Comparison of ENCODE assay signal across 8 mouse cellular contexts in genomic region chr7:83878676-83879448, GRCm38 (mm10). TPM values are rescaled to one million over a fixed set of nuclear protein-coding genes. Genes with fewer than 3 reads are reported as not detected.
DNase-seq lines count a peak whose midpoint lies in the region; ATAC-seq and TF ChIP-seq lines count a peak whose summit lies in the region.

No protein-coding gene starts in this region.

- H3K9me3 ChIP-seq in heart, embryonic 15.5 days (replicated peaks), result no peaks in the 10 kb centered on the region
- no peaks in the 10 kb centered on the region for H3K9me3 ChIP-seq in forebrain, postnatal 0 days (ENCODE audit: low read length)
- no peaks in the 10 kb centered on the region for H3K9me3 ChIP-seq in limb, embryonic 13.5 days

- no peak for TF ChIP-seq CTCF in forebrain, postnatal 0 days (IDR thresholded peaks at IDR 0.05; ENCODE audit: low read depth)

- intact Hi-C loops in heart, postnatal 25 days (cut with DNase I), result no loop called here

- WGBS in heart, embryonic 15.5 days, result 35% methylated on average over 5 of the region's 5 CpGs
- WGBS in forebrain, postnatal 0 days, result 4% methylated on average over 5 of the region's 5 CpGs
- 23% methylated on average over 5 of the region's 5 CpGs for WGBS in limb, embryonic 13.5 days

- no peak for ATAC-seq in heart, embryonic 15.5 days (replicated peaks; ENCODE audit: insufficient number of reproducible peaks, insufficient read depth, low FRiP score, low read depth)
- ATAC-seq in forebrain, postnatal 0 days, result no peak
- no peak for ATAC-seq in limb, embryonic 13.5 days (ENCODE audit: low FRiP score, low read depth)
- ATAC-seq in activated CD4-positive, CD25-positive, alpha-beta regulatory T cell, adult 4 months, result no peak

- DNase-seq in heart, postnatal 25 days (ENCODE audit: low spot score), result no peak
- DNase-seq in Muller cell, postnatal 12 days (ENCODE audit: inconsistent ontology term), result peak; percentile 85
- DNase-seq in forebrain, postnatal 0 days, result no peak
- peak; percentile 40 for DNase-seq in yolk sac, embryonic 10.5 days (ENCODE audit: low spot score)
- no peak for DNase-seq in thymus, postnatal 10 days (ENCODE audit: low spot score in 2 of 2)

- H3K36me3 ChIP-seq in heart, embryonic 15.5 days, result 0 out of 2 replicates have a peak, but pooled peaks cover 4% of the 10 kb centered on the region
- peaks cover 6% of the 10 kb centered on the region for H3K36me3 ChIP-seq in forebrain, postnatal 0 days (ENCODE audit: insufficient read depth)
- H3K36me3 ChIP-seq in limb, embryonic 13.5 days, result peaks cover 28% of the 10 kb centered on the region

- no peak overlapping the region for H3K9ac ChIP-seq in heart, embryonic 15.5 days
- H3K9ac ChIP-seq in forebrain, postnatal 0 days, result 0 out of 2 replicates have a peak overlapping the region, but pooled peaks have one; percentile 18
- H3K9ac ChIP-seq in limb, embryonic 13.5 days, result no peak overlapping the region

- no peaks in the 10 kb centered on the region for H3K27me3 ChIP-seq in heart, embryonic 15.5 days
- no peaks in the 10 kb centered on the region for H3K27me3 ChIP-seq in forebrain, postnatal 0 days (ENCODE audit: insufficient read depth, low read length)
- no peaks in the 10 kb centered on the region for H3K27me3 ChIP-seq in limb, embryonic 13.5 days

- H3K4me1 ChIP-seq in heart, embryonic 15.5 days (replicated peaks), result peaks cover 46% of the 10 kb centered on the region
- peaks cover 38% of the 10 kb centered on the region for H3K4me1 ChIP-seq in forebrain, postnatal 0 days (ENCODE audit: insufficient read depth)
- H3K4me1 ChIP-seq in limb, embryonic 13.5 days, result peaks cover 53% of the 10 kb centered on the region

- H3K4me2 ChIP-seq in heart, embryonic 15.5 days, result peak overlapping the region; percentile 86
- peak overlapping the region; percentile 29 for H3K4me2 ChIP-seq in forebrain, postnatal 0 days (ENCODE audit: low read depth)
- H3K4me2 ChIP-seq in limb, embryonic 13.5 days (replicated peaks), result peak overlapping the region; percentile 35

- no peak overlapping the region for H3K27ac ChIP-seq in heart, embryonic 15.5 days
- no peak overlapping the region; the same call in 1 of the 2 replicates for H3K27ac ChIP-seq in forebrain, postnatal 0 days (ENCODE audit: low read depth, low read length)
- H3K27ac ChIP-seq in limb, embryonic 13.5 days, result no peak overlapping the region

- H3K4me3 ChIP-seq in heart, embryonic 15.5 days, result no peak overlapping the region
- H3K4me3 ChIP-seq in forebrain, postnatal 0 days (ENCODE audit: low read depth, low read length), result no peak overlapping the region
- H3K4me3 ChIP-seq in limb, embryonic 13.5 days, result no peak overlapping the region

RNA-seq across cellular contexts. Expression of gene Tlnrd1, which starts 5.2 kb away (rescaled TPM):
- 10.2 and 13.3 TPM in 2 replicates for polyA plus RNA-seq in heart, embryonic 15.5 days (2015; fragmentation: Nextera tagmentation; extraction: Ambion mirVana)
- total RNA-seq in heart, postnatal 25 days (2021), result 1 to 10 TPM; 8.1 to 9.1 TPM
- total RNA-seq in forebrain, postnatal 0 days (2014; rRNA removed), result 35.3 and 38.0 TPM in 2 replicates
- 9.8 and 10.8 TPM in 2 replicates for polyA plus RNA-seq in forebrain, postnatal 0 days (2015; fragmentation: Nextera tagmentation; extraction: Ambion mirVana)
- 10.0 TPM in 2 replicates for polyA plus RNA-seq in limb, embryonic 13.5 days (2015; fragmentation: Nextera tagmentation; extraction: Ambion mirVana)
- polyA plus RNA-seq in activated CD4-positive, CD25-positive, alpha-beta regulatory T cell, adult 4 months (2017; shearing (Covaris generic)), result under 1 TPM; 0.70 to 0.93 TPM

RNA-seq across cellular contexts. Expression of gene Mesd, which starts 5.4 kb away (rescaled TPM):
- polyA plus RNA-seq in heart, embryonic 15.5 days (2015; fragmentation: Nextera tagmentation; extraction: Ambion mirVana), result 77.1 and 78.8 TPM in 2 replicates
- 10 to 100 TPM; 51.3 to 52.0 TPM for total RNA-seq in heart, postnatal 25 days (2021)
- 30.1 and 32.1 TPM in 2 replicates for total RNA-seq in forebrain, postnatal 0 days (2014; rRNA removed)
- 63.9 and 76.9 TPM in 2 replicates for polyA plus RNA-seq in forebrain, postnatal 0 days (2015; fragmentation: Nextera tagmentation; extraction: Ambion mirVana)
- 103 and 113 TPM in 2 replicates for polyA plus RNA-seq in limb, embryonic 13.5 days (2015; fragmentation: Nextera tagmentation; extraction: Ambion mirVana)
- polyA plus RNA-seq in activated CD4-positive, CD25-positive, alpha-beta regulatory T cell, adult 4 months (2017; shearing (Covaris generic)), result 10 to 100 TPM; 31.8 to 38.0 TPM

Comparison
In these comparisons a context has a peak if more than half of its experiments do, and no peak if none do; other contexts are left out.
1. H3K4me2 ChIP-seq: peak in every context shown above with its lines; median percentile 86 in heart, embryonic 15.5 days; 35 in limb, embryonic 13.5 days; 29 in forebrain, postnatal 0 days.
2. DNase-seq: peak in Muller cell, postnatal 12 days (single experiment) and yolk sac, embryonic 10.5 days (single experiment); none in heart, postnatal 25 days (single experiment), forebrain, postnatal 0 days (single experiment) and thymus, postnatal 10 days (0 of 2).